Comparison of ENCODE assay signal across 12 mouse cellular contexts in the genomic region with DNA sequence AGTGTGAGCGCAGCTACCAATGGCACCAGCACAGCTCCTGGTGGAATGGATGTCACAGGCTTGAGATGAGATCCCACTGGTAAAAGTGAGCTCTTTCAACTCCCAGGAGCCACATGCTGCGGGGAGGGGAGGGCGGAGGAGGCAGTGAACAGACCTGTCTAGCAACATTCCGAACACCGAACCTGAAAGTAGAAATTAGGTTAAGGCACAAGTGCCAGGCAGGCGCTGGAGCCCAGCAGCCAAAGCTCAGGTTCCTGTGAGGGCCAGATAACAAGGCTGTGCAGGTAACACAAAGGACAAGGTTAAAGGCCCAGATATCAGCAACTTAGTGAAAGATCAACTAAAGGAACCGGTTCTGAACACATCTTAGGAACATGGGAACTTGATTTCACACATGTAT. TPM values are rescaled to one million over a fixed set of nuclear protein-coding genes. Genes with fewer than 3 reads are reported as not detected.
A peak's percentile ranks its signal among the peaks of the same experiment; 100 is the strongest.
DNase-seq lines count a peak whose midpoint lies in the region; TF ChIP-seq lines count a peak whose summit lies in the region.
"Had no signal": no experiment of that assay in that cellular context is flagged by ENCODE, and none has a peak within 500 bp of the region (broad histone marks: within the 10 kb centered on the region; RNA-seq: fewer than 3 reads in every experiment).

No protein-coding gene starts in this region.

- no peak overlapping the region for H3K27ac ChIP-seq in thymus, adult 2 months (ENCODE audit: control insufficient read depth, insufficient read depth, low read length)

- no peak for TF ChIP-seq POLR2A in lung, adult 2 months (IDR thresholded peaks at IDR 0.05; ENCODE audit: borderline replicate concordance, extremely low read depth, low read depth, low read length)
- TF ChIP-seq POLR2A in thymus, adult 2 months (IDR thresholded peaks at IDR 0.05; ENCODE audit: control insufficient read depth, extremely low read depth, insufficient read depth, low read length, poor library complexity), result no peak

- no peaks in the 10 kb centered on the region for H3K36me3 ChIP-seq in thymus, adult 2 months (ENCODE audit: control insufficient read depth, insufficient read depth, low read length)

- no peaks in the 10 kb centered on the region for H3K27me3 ChIP-seq in thymus, adult 2 months (ENCODE audit: control insufficient read depth, insufficient read depth, low read length)

- WGBS in lung, adult 2 months, result 53% methylated on average over 7 of the region's 7 CpGs
- WGBS in thymus, adult 2 months, result 84% methylated on average over 7 of the region's 7 CpGs

- TF ChIP-seq CTCF in lung, adult 2 months (IDR thresholded peaks at IDR 0.05; ENCODE audit: insufficient read depth, low read length), result no peak
- no peak for TF ChIP-seq CTCF in thymus, adult 2 months (IDR thresholded peaks at IDR 0.05; ENCODE audit: borderline replicate concordance, control insufficient read depth, extremely low read depth, insufficient read depth, low read length, poor library complexity)

- H3K4me3 ChIP-seq in lung, adult 2 months (replicated peaks; ENCODE audit: extremely low read depth, low read depth, low read length), result no peak overlapping the region
- no peak overlapping the region for H3K4me3 ChIP-seq in thymus, adult 2 months (ENCODE audit: control insufficient read depth, insufficient read depth, low read length)

- DNase-seq in urinary bladder, postnatal 14 days (ENCODE audit: low spot score), result peak; percentile 84
- DNase-seq in urinary bladder, postnatal 25 days (ENCODE audit: low spot score), result no peak
- DNase-seq in kidney, adult 11 months, result peak; percentile 91
- DNase-seq in lung, adult 2 months, result peak; percentile 72
- DNase-seq in thymus, adult 2 months, result no peak
- DNase-seq in adrenal gland, postnatal 14 days, result no peak
- DNase-seq in cerebellum, postnatal 14 days, result no peak
- no peak for DNase-seq in cerebellum, adult 8-10 months
- DNase-seq: heart, adult 11 months; heart, postnatal 4 days; liver; midbrain, embryonic 14.5 days had no signal

- peaks cover 15% of the 10 kb centered on the region for H3K4me1 ChIP-seq in lung, adult 2 months (ENCODE audit: control insufficient read depth, insufficient read depth, low read length)
- no peaks in the 10 kb centered on the region for H3K4me1 ChIP-seq in thymus, adult 2 months (replicated peaks; ENCODE audit: control insufficient read depth, insufficient read depth, low read length)

RNA-seq across cellular contexts. Expression of gene Wwc1, which starts 54.7 kb away (rescaled TPM):
- 97.0 and 99.9 TPM in 2 replicates for polyA plus RNA-seq in lung, adult 2 months (2012; rRNA removed)
- 2.2 and 3.5 TPM in 2 replicates for polyA plus RNA-seq in thymus, adult 2 months (2012; rRNA removed)
- total RNA-seq in adrenal gland, postnatal 14 days (2021), result 38.7 and 52.9 TPM in 2 replicates

Comparison
In these comparisons a context has a peak if more than half of its experiments do, and no peak if none do; other contexts are left out.
1. DNase-seq: peak in urinary bladder, postnatal 14 days (single experiment), kidney, adult 11 months (single experiment) and lung, adult 2 months (single experiment); none in urinary bladder, postnatal 25 days (single experiment), thymus, adult 2 months (single experiment), adrenal gland, postnatal 14 days (single experiment), cerebellum, postnatal 14 days (0 of 2) and cerebellum, adult 8-10 months (single experiment).
2. RNA of gene Wwc1, which starts 54.7 kb away (polyA plus RNA-seq): 97.0 to 99.9 TPM in lung, adult 2 months; 2.2 to 3.5 TPM in thymus, adult 2 months; every median in the first group is over 10 times any median in the second.